Mouse (Mus musculus): ENCODE measurements around the gene Tanc1. TPM values are rescaled to one million over a fixed set of nuclear protein-coding genes. Genes with fewer than 3 reads are reported as not detected.

Gene Tanc1
- polyA plus RNA-seq, 1 experiment from 2014 or later = 4.9 TPM

DNA sequence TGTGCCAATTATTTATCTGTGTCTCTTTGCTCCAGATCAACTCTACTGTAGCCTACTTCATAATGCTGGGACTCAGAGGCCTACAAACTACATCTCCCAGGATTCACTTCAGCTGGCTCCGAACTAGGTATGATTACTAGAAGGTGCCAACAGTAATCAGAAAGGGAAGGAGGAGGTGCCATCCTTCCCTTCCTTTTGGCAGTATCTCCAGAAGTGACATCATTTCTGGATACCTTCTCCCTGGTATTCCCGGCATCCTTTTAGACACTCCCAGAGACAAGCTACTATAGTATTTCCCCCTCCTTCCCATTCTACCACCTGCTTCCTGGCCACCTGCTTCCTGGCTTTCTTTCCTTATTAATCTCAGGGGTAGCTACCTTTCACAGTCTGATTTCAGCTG is 10.9 kb upstream of the Tanc1 start:
- H3K9me3 ChIP-seq (replicated peaks; ENCODE audit: control insufficient read depth, low read length) = no peaks in the 10 kb centered on the region
- H3K4me3 ChIP-seq (ENCODE audit: low read depth, low read length) = no peak overlapping the region
- H3K36me3 ChIP-seq (ENCODE audit: control insufficient read depth, insufficient read depth, low read length) = no peaks in the 10 kb centered on the region
- H3K4me2 ChIP-seq (ENCODE audit: low read length) = no peak overlapping the region
- H3K9ac ChIP-seq (ENCODE audit: low read length) = no peak overlapping the region
- DNase-seq (ENCODE audit: low spot score) (peak; percentile 82), ATAC-seq (peak; percentile 56; the same call in 1 of the 2 replicates)
- H3K4me1 ChIP-seq (ENCODE audit: control insufficient read depth, insufficient read depth, low read length) = peaks cover 11% of the 10 kb centered on the region; the same call in 1 of the 2 replicates
- no peak overlapping the region for H3K27ac ChIP-seq (ENCODE audit: low read depth, low read length)
- WGBS = 55% methylated on average over 2 of the region's 2 CpGs
- H3K27me3 ChIP-seq (replicated peaks; ENCODE audit: control insufficient read depth, insufficient read depth, low read length) = no peaks in the 10 kb centered on the region

DNA sequence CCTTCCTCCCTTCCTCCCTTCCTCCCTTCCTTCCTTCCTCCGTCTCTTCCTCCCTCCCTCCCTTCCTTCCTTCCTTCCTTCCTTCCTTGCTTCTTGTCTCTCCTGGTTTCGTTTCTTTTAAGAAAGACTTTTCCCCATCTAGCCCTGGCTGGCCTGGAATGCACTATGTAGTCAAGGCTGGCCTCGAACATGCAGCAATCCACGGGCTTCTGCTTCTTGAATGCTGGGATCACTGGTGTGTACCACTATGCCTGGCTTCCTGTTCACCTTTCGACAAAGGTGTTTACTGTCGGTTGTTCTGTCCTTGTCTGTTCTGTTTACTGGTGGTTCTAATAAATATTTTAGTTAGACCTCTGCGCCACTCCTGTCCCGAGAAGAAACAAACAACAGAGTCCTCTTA is 10.4 kb upstream of the Tanc1 start:
- H3K9me3 ChIP-seq (replicated peaks; ENCODE audit: control insufficient read depth, low read length) = no peaks in the 10 kb centered on the region
- H3K4me2 ChIP-seq (ENCODE audit: low read length) = no peak overlapping the region
- DNase-seq (ENCODE audit: low spot score) = no peak
- 89% methylated on average over 8 of the region's 8 CpGs for WGBS
- H3K4me1 ChIP-seq (ENCODE audit: control insufficient read depth, insufficient read depth, low read length) = peaks cover 11% of the 10 kb centered on the region; the same call in 1 of the 2 replicates
- ATAC-seq = no peak
- H3K9ac ChIP-seq (ENCODE audit: low read length) = no peak overlapping the region
- H3K36me3 ChIP-seq (ENCODE audit: control insufficient read depth, insufficient read depth, low read length) = no peaks in the 10 kb centered on the region
- no peaks in the 10 kb centered on the region for H3K27me3 ChIP-seq (replicated peaks; ENCODE audit: control insufficient read depth, insufficient read depth, low read length)
- no peak overlapping the region for H3K27ac ChIP-seq (ENCODE audit: low read depth, low read length)
- no peak overlapping the region for H3K4me3 ChIP-seq (ENCODE audit: low read depth, low read length)

DNA sequence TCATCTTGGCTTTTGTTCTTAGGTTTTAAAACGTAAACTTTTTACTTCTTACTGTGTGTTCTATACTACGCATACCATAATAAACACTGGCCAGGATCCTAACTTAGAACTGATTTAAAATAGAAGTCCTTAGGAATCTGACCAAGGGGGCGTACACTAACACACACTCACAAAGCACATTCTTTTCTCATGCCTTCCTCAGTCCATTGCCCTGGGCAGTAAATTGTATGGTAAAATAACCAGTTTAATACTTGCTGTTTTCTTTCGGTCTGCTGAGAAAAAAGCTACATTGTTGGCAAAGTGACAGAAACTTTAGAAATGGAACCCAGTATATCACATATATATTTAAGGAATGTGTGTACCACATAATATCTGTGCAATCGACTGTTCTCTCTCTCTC is 2.9 kb upstream of the Tanc1 start:
- no peak overlapping the region for H3K9ac ChIP-seq (ENCODE audit: low read length)
- no peaks in the 10 kb centered on the region for H3K27me3 ChIP-seq (replicated peaks; ENCODE audit: control insufficient read depth, insufficient read depth, low read length)
- no peak overlapping the region for H3K4me3 ChIP-seq (ENCODE audit: low read depth, low read length)
- no peak overlapping the region for H3K4me2 ChIP-seq (ENCODE audit: low read length)
- ATAC-seq = no peak
- peaks cover 10% of the 10 kb centered on the region for H3K4me1 ChIP-seq (ENCODE audit: control insufficient read depth, insufficient read depth, low read length)
- H3K9me3 ChIP-seq (replicated peaks; ENCODE audit: control insufficient read depth, low read length) = no peaks in the 10 kb centered on the region
- 48% methylated on average over 5 of the region's 5 CpGs for WGBS
- no peak overlapping the region for H3K27ac ChIP-seq (ENCODE audit: low read depth, low read length)
- no peaks in the 10 kb centered on the region for H3K36me3 ChIP-seq (ENCODE audit: control insufficient read depth, insufficient read depth, low read length)
- no peak for DNase-seq (ENCODE audit: low spot score)

DNA sequence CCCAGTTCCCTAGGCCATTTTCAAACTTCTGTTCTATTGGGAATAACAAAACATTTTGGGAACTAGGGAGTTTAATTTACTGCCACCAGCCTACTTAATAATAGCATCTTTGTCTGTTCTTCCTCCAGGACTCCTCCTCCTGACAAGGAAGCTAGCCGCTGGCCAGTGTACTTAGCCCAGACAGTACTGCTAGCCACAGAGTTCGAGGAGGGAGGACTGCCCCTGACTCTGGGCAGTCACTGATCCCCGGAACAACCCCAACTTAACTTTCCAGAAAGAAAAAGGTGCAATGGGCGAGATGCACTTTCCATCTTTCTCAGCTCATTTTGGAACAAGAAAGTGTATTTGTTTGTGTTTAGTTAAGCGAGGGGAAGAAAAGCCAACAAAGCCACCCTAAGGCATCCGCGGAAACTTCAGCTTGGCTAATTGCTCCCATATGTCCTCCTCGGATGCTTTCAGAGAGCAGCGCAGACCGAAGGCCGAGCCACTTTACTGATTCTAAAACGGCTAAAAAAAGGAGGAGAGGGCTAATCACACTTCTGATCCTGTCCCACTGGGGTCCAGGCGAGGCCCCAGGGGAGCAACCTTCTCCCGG is 529 bp upstream of the Tanc1 start:
- Histone ChIP-seq H3K9ac (ENCODE audit: low read length) (peak overlapping the region; percentile 85), H3K36me3 (ENCODE audit: control insufficient read depth, insufficient read depth, low read length) (no peaks in the 10 kb centered on the region), H3K9me3 (replicated peaks; ENCODE audit: control insufficient read depth, low read length) (no peaks in the 10 kb centered on the region), H3K4me1 (ENCODE audit: control insufficient read depth, insufficient read depth, low read length) (peaks cover 14% of the 10 kb centered on the region), H3K27me3 (replicated peaks; ENCODE audit: control insufficient read depth, insufficient read depth, low read length) (no peaks in the 10 kb centered on the region), H3K4me3 (ENCODE audit: low read depth, low read length) (peak overlapping the region; percentile 76), H3K27ac (ENCODE audit: low read depth, low read length) (peak overlapping the region; percentile 84; the same call in 1 of the 2 replicates), H3K4me2 (ENCODE audit: low read length) (peak overlapping the region; percentile 98)
- ATAC-seq = no peak
- WGBS = 1% methylated on average over 14 of the region's 14 CpGs
- DNase-seq (ENCODE audit: low spot score) = no peak

DNA sequence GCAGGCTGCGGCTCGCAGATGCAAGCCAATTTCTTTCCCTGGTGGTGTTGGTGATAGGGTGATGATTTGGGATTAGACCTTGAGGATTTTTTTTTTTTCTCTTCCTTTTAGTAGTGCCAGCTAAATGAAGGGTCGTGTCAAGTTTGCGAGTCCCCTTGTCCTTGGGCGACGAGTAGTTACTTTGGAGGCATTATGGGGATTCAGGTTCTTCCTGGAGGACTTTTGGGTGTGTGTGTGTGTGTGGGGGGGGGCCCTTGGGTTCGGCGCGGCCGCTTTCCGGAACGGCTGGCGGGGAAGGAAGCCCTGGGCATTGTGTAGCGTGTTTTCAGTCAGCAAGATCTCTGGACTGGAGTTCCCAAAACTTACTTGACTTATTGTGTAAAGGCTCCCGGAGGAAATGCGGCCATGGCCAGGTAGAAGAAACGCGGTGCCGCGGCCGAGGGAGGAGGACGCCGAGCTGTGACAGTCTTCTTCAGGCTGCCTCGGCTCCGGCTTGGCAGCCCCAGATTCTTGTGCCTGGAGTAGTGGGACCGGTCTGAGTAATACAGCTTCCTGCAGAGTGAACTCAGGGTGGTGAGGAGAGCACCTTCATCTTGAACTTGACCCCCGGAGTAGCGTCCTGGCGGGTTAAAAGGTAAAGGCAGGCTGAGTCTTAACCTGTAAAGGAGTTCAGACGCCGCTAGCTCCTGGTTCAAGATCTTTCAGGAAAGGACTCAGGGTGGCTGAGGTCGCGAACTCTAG is 1.1 kb downstream of the Tanc1 start:
- peak overlapping the region; percentile 76 for H3K4me3 ChIP-seq (ENCODE audit: low read depth, low read length)
- H3K9ac ChIP-seq (ENCODE audit: low read length) = peak overlapping the region; percentile 85
- H3K27ac ChIP-seq (ENCODE audit: low read depth, low read length) = peak overlapping the region; percentile 84
- H3K36me3 ChIP-seq (ENCODE audit: control insufficient read depth, insufficient read depth, low read length) = no peaks in the 10 kb centered on the region
- peak overlapping the region; percentile 98 for H3K4me2 ChIP-seq (ENCODE audit: low read length)
- H3K9me3 ChIP-seq (replicated peaks; ENCODE audit: control insufficient read depth, low read length) = no peaks in the 10 kb centered on the region
- WGBS = 0% methylated on average over 33 of the region's 33 CpGs
- ATAC-seq = peak; percentile 22; the same call in 1 of the 2 replicates
- no peaks in the 10 kb centered on the region for H3K27me3 ChIP-seq (replicated peaks; ENCODE audit: control insufficient read depth, insufficient read depth, low read length)
- peaks cover 14% of the 10 kb centered on the region for H3K4me1 ChIP-seq (ENCODE audit: control insufficient read depth, insufficient read depth, low read length)
- peak; percentile 34 for DNase-seq (ENCODE audit: low spot score)

DNA sequence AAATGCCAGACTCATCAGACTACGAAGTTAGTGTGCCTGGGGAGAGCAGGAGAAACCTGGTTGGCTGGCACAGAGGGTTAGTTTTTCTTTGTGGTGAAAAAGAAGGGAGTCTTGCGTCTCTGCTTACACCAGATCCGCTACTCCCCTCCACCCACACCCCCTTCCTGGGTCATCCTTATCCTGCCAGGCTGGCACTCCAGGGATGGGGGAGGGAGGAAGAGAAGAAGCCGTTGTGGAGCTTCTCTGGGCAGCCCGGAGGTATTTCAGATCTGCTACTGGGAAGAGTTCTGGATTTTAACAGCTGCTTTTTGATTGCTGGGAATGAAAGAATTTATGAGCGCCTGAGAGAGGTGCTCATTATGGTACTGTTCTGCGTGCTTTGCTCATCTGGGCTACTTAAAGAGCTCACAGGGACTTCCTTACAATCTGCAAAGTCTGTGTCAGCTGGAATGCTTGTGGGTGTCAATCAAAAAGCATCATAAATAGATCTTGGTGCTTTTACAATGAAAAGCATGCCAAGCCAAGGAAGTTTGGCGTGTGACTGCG is 1.7 kb downstream of the Tanc1 start:
- peak overlapping the region; percentile 76 for H3K4me3 ChIP-seq (ENCODE audit: low read depth, low read length)
- peaks cover 14% of the 10 kb centered on the region for H3K4me1 ChIP-seq (ENCODE audit: control insufficient read depth, insufficient read depth, low read length)
- no peak overlapping the region for H3K27ac ChIP-seq (ENCODE audit: low read depth, low read length)
- DNase-seq (ENCODE audit: low spot score) (peak; percentile 48), ATAC-seq (peak; percentile 9; the same call in 1 of the 2 replicates)
- H3K27me3 ChIP-seq (replicated peaks; ENCODE audit: control insufficient read depth, insufficient read depth, low read length) = no peaks in the 10 kb centered on the region
- H3K9me3 ChIP-seq (replicated peaks; ENCODE audit: control insufficient read depth, low read length) = no peaks in the 10 kb centered on the region
- no peaks in the 10 kb centered on the region for H3K36me3 ChIP-seq (ENCODE audit: control insufficient read depth, insufficient read depth, low read length)
- peak overlapping the region; percentile 85 for H3K9ac ChIP-seq (ENCODE audit: low read length)
- WGBS = 4% methylated on average over 9 of the region's 9 CpGs
- H3K4me2 ChIP-seq (ENCODE audit: low read length) = peak overlapping the region; percentile 98

DNA sequence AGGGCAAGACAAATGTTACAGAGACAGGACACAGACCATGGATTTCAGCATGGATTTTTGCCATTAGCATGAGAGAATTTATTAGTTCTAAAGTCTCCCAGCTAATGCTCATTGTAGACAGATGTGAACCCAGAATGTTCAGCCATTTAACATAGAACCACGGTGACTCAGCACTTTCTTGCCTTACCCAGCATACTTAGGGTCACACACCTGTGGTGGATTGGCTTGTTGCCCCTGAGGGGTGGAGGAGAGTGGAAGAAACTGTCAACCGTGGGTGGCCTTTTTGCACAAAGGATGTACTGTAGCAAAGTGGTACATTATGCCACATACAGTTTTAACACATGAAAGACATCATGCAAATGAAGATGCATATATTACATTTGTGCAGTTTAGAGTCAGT is 5.0 kb downstream of the Tanc1 start:
- DNase-seq (ENCODE audit: low spot score) = no peak
- Histone ChIP-seq H3K9me3 (replicated peaks; ENCODE audit: control insufficient read depth, low read length) (no peaks in the 10 kb centered on the region), H3K9ac (ENCODE audit: low read length) (no peak overlapping the region), H3K27ac (ENCODE audit: low read depth, low read length) (no peak overlapping the region), H3K4me3 (ENCODE audit: low read depth, low read length) (no peak overlapping the region), H3K27me3 (replicated peaks; ENCODE audit: control insufficient read depth, insufficient read depth, low read length) (no peaks in the 10 kb centered on the region), H3K4me2 (ENCODE audit: low read length) (no peak overlapping the region), H3K36me3 (ENCODE audit: control insufficient read depth, insufficient read depth, low read length) (no peaks in the 10 kb centered on the region), H3K4me1 (ENCODE audit: control insufficient read depth, insufficient read depth, low read length) (peaks cover 11% of the 10 kb centered on the region)
- 79% methylated on average over 2 of the region's 2 CpGs for WGBS
- no peak for ATAC-seq

DNA sequence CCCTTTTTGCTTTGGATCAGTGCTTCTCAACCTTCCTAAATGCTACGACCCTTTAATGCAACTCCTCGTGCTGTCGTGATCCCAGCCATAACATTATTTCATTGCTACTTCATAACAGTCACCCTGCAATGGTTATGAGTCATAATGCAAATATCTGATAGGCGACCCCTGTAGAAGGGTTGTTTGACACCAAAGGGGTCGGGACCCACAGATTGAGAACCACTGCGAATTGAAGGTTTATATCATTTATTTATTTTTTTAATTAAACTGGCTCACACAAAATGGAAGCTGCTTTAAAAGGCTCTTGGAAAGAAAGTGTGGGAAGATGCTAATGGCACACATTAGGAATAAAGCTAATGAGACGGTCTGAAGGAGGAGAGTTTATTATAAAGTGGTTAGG is 7.2 kb downstream of the Tanc1 start:
- Histone ChIP-seq H3K36me3 (ENCODE audit: control insufficient read depth, insufficient read depth, low read length) (no peaks in the 10 kb centered on the region), H3K9me3 (replicated peaks; ENCODE audit: control insufficient read depth, low read length) (no peaks in the 10 kb centered on the region), H3K4me3 (ENCODE audit: low read depth, low read length) (no peak overlapping the region), H3K27ac (ENCODE audit: low read depth, low read length) (no peak overlapping the region), H3K4me2 (ENCODE audit: low read length) (no peak overlapping the region), H3K9ac (ENCODE audit: low read length) (no peak overlapping the region), H3K27me3 (replicated peaks; ENCODE audit: control insufficient read depth, insufficient read depth, low read length) (no peaks in the 10 kb centered on the region), H3K4me1 (ENCODE audit: control insufficient read depth, insufficient read depth, low read length) (peaks cover 3% of the 10 kb centered on the region)
- no peak for ATAC-seq
- WGBS = 84% methylated on average over 7 of the region's 7 CpGs
- no peak for DNase-seq (ENCODE audit: low spot score)

DNA sequence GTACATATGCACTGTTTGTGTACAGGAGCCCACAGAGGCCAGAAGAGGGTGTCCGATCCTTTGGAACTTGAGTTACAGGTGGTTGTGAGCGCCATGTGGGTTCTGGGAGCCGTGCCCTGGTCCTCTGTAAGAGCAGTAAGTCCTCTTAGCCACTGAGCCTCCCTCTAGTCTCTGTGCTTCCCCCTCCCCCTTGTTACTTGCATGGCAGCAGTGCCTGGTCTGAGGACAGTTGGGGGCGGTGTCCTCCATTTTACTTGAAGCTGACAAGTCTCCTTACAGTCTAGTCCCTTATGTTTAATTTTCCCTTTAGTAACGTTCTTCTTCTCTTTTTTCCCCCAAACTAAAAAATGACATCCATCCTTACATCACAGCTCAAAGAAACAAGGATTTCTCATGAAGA is 8.8 kb downstream of the Tanc1 start:
- 83% methylated on average over 5 of the region's 5 CpGs for WGBS
- DNase-seq (ENCODE audit: low spot score) (no peak), ATAC-seq (no peak)
- Histone ChIP-seq H3K9ac (ENCODE audit: low read length) (no peak overlapping the region), H3K4me3 (ENCODE audit: low read depth, low read length) (no peak overlapping the region), H3K4me2 (ENCODE audit: low read length) (no peak overlapping the region), H3K4me1 (ENCODE audit: control insufficient read depth, insufficient read depth, low read length) (no peaks in the 10 kb centered on the region), H3K27me3 (replicated peaks; ENCODE audit: control insufficient read depth, insufficient read depth, low read length) (no peaks in the 10 kb centered on the region), H3K36me3 (ENCODE audit: control insufficient read depth, insufficient read depth, low read length) (no peaks in the 10 kb centered on the region), H3K27ac (ENCODE audit: low read depth, low read length) (no peak overlapping the region), H3K9me3 (replicated peaks; ENCODE audit: control insufficient read depth, low read length) (no peaks in the 10 kb centered on the region)

Measured in forebrain, embryonic 14.5 days (tissue).